Mouse (Mus musculus): ENCODE results near the gene Palld. TPM values are rescaled to one million over a fixed set of nuclear protein-coding genes. Genes with fewer than 3 reads are reported as not detected.

Gene Palld
- 166 and 167 TPM in 2 replicates for polyA plus RNA-seq (2015; fragmentation: Nextera tagmentation; extraction: Ambion mirVana)

- Histone ChIP-seq H3K4me3 (peak within 1 kb of the TSS; percentile 59), H3K27me3 (replicated peaks) (no peaks in the 10 kb centered on the region), H3K4me2 (peak within 1 kb of the TSS; percentile 68), H3K9me3 (no peaks in the 10 kb centered on the region), H3K27ac (replicated peaks) (peak within 1 kb of the TSS; percentile 92), H3K9ac (peak within 1 kb of the TSS; percentile 85), H3K4me1 (peaks cover 26% of the 10 kb centered on the region), H3K36me3 (peaks cover 17% of the 10 kb centered on the region)
- 34% methylated on average over 5 of the region's 5 CpGs for WGBS
- ATAC-seq (ENCODE audit: extremely low read depth, insufficient number of reproducible peaks, low FRiP score, low TSS enrichment), result peak; percentile 66; the same call in 1 of the 2 replicates
Observed at GRCm38 (mm10) chr8:61902521-61902920, at the start of gene Palld. Palld (minus strand) TSS chr8:61902690.

GRCm38 (mm10) chr8:61937576-61937975, 35.1 kb upstream of the Palld start:
- peaks cover 56% of the 10 kb centered on the region for H3K4me1 ChIP-seq
- no peaks in the 10 kb centered on the region for H3K36me3 ChIP-seq

GRCm38 (mm10) chr8:61933243-61933642, 30.8 kb upstream of the Palld start:
- Histone ChIP-seq H3K27ac (replicated peaks) (peak overlapping the region; percentile 78), H3K36me3 (no peaks in the 10 kb centered on the region), H3K4me3 (no peak overlapping the region), H3K4me1 (peaks cover 71% of the 10 kb centered on the region), H3K4me2 (no peak overlapping the region), H3K9ac (no peak overlapping the region), H3K9me3 (no peaks in the 10 kb centered on the region), H3K27me3 (replicated peaks) (no peaks in the 10 kb centered on the region)
- 1% methylated on average over 2 of the region's 2 CpGs for WGBS
- ATAC-seq (ENCODE audit: extremely low read depth, insufficient number of reproducible peaks, low FRiP score, low TSS enrichment), result no peak

More at GRCm38 (mm10) chr8:61937576-61937975, 35.1 kb upstream of the Palld start:
- no peak overlapping the region for H3K9ac ChIP-seq
- 33% methylated on average over 2 of the region's 2 CpGs for WGBS
- peak overlapping the region; percentile 72 for H3K27ac ChIP-seq (replicated peaks)
- no peak; the same call in 1 of the 2 replicates for ATAC-seq (ENCODE audit: extremely low read depth, insufficient number of reproducible peaks, low FRiP score, low TSS enrichment)
- H3K4me3 ChIP-seq, result no peak overlapping the region
- no peaks in the 10 kb centered on the region for H3K9me3 ChIP-seq
- no peak overlapping the region for H3K4me2 ChIP-seq
- no peaks in the 10 kb centered on the region for H3K27me3 ChIP-seq (replicated peaks)

GRCm38 (mm10) chr8:61927777-61928494, 25.4 kb upstream of the Palld start, which contains the start of gene Ddx60:
Ddx60 (plus strand) TSS chr8:61928087.
- no peaks in the 10 kb centered on the region for H3K9me3 ChIP-seq
- H3K4me3 ChIP-seq, result peak within 1 kb of the TSS; percentile 71
- H3K36me3 ChIP-seq, result no peaks in the 10 kb centered on the region
- H3K27ac ChIP-seq (replicated peaks), result peak within 1 kb of the TSS; percentile 92
- H3K27me3 ChIP-seq (replicated peaks), result no peaks in the 10 kb centered on the region
- WGBS, result 7% methylated on average over 22 of the region's 22 CpGs
- H3K4me1 ChIP-seq, result peaks cover 63% of the 10 kb centered on the region
- H3K9ac ChIP-seq, result peak within 1 kb of the TSS; percentile 89
- ATAC-seq (ENCODE audit: extremely low read depth, insufficient number of reproducible peaks, low FRiP score, low TSS enrichment), result peak; percentile 40
- H3K4me2 ChIP-seq, result peak within 1 kb of the TSS; percentile 89

- Histone ChIP-seq H3K27me3 (replicated peaks) (no peaks in the 10 kb centered on the region), H3K4me1 (peaks cover 74% of the 10 kb centered on the region), H3K9ac (no peak overlapping the region), H3K36me3 (no peaks in the 10 kb centered on the region), H3K4me3 (no peak overlapping the region), H3K4me2 (no peak overlapping the region), H3K27ac (replicated peaks) (no peak overlapping the region), H3K9me3 (no peaks in the 10 kb centered on the region)
- 80% methylated on average over 1 of the region's 1 CpGs for WGBS
- no peak for ATAC-seq (ENCODE audit: extremely low read depth, insufficient number of reproducible peaks, low FRiP score, low TSS enrichment)
Observed at GRCm38 (mm10) chr8:61924518-61924917, 22.0 kb upstream of the Palld start.

GRCm38 (mm10) chr8:61921454-61922054, 19.1 kb upstream of the Palld start:
- peak; percentile 14; the same call in 1 of the 2 replicates for ATAC-seq (ENCODE audit: extremely low read depth, insufficient number of reproducible peaks, low FRiP score, low TSS enrichment)
- peak overlapping the region; percentile 47 for H3K4me2 ChIP-seq
- H3K27me3 ChIP-seq (replicated peaks), result no peaks in the 10 kb centered on the region
- no peaks in the 10 kb centered on the region for H3K9me3 ChIP-seq
- H3K4me3 ChIP-seq, result no peak overlapping the region
- peaks cover 62% of the 10 kb centered on the region for H3K4me1 ChIP-seq
- 26% methylated on average over 10 of the region's 10 CpGs for WGBS
- peak overlapping the region; percentile 95 for H3K27ac ChIP-seq (replicated peaks)
- H3K36me3 ChIP-seq, result no peaks in the 10 kb centered on the region
- peak overlapping the region; percentile 47 for H3K9ac ChIP-seq

GRCm38 (mm10) chr8:61920389-61920788, 17.9 kb upstream of the Palld start:
- Histone ChIP-seq H3K4me1 (peaks cover 58% of the 10 kb centered on the region), H3K4me2 (0 out of 2 replicates have a peak overlapping the region, but pooled peaks have one; percentile 0), H3K9ac (peak overlapping the region; percentile 12; the same call in 1 of the 2 replicates), H3K4me3 (no peak overlapping the region), H3K27me3 (replicated peaks) (no peaks in the 10 kb centered on the region), H3K36me3 (no peaks in the 10 kb centered on the region), H3K27ac (replicated peaks) (peak overlapping the region; percentile 95), H3K9me3 (no peaks in the 10 kb centered on the region)
- 62% methylated on average over 7 of the region's 7 CpGs for WGBS
- ATAC-seq (ENCODE audit: extremely low read depth, insufficient number of reproducible peaks, low FRiP score, low TSS enrichment), result no peak

- H3K9me3 ChIP-seq, result no peaks in the 10 kb centered on the region
- no peaks in the 10 kb centered on the region for H3K36me3 ChIP-seq
- H3K27ac ChIP-seq (replicated peaks), result 0 out of 2 replicates have a peak overlapping the region, but pooled peaks have one; percentile 9
- no peak for ATAC-seq (ENCODE audit: extremely low read depth, insufficient number of reproducible peaks, low FRiP score, low TSS enrichment)
- no peaks in the 10 kb centered on the region for H3K27me3 ChIP-seq (replicated peaks)
- WGBS, result 77% methylated on average over 2 of the region's 2 CpGs
- no peak overlapping the region for H3K4me2 ChIP-seq
- H3K4me1 ChIP-seq, result peaks cover 58% of the 10 kb centered on the region
- no peak overlapping the region for H3K9ac ChIP-seq
- no peak overlapping the region for H3K4me3 ChIP-seq
Observed at GRCm38 (mm10) chr8:61919145-61919788, 16.8 kb upstream of the Palld start.

- no peak overlapping the region for H3K27ac ChIP-seq (replicated peaks)
- no peaks in the 10 kb centered on the region for H3K36me3 ChIP-seq
- H3K4me3 ChIP-seq, result no peak overlapping the region
- no peaks in the 10 kb centered on the region for H3K9me3 ChIP-seq
- H3K4me2 ChIP-seq, result no peak overlapping the region
- ATAC-seq (ENCODE audit: extremely low read depth, insufficient number of reproducible peaks, low FRiP score, low TSS enrichment), result no peak
- no peak overlapping the region for H3K9ac ChIP-seq
- peaks cover 46% of the 10 kb centered on the region for H3K4me1 ChIP-seq
- 86% methylated on average over 4 of the region's 4 CpGs for WGBS
- no peaks in the 10 kb centered on the region for H3K27me3 ChIP-seq (replicated peaks)
Observed at GRCm38 (mm10) chr8:61917287-61917686, 14.8 kb upstream of the Palld start.

- Histone ChIP-seq H3K27me3 (replicated peaks) (no peaks in the 10 kb centered on the region), H3K9me3 (no peaks in the 10 kb centered on the region), H3K9ac (no peak overlapping the region), H3K4me1 (peaks cover 44% of the 10 kb centered on the region), H3K36me3 (no peaks in the 10 kb centered on the region), H3K27ac (replicated peaks) (peak overlapping the region; percentile 43), H3K4me2 (no peak overlapping the region), H3K4me3 (no peak overlapping the region)
- WGBS, result 44% methylated on average over 9 of the region's 9 CpGs
- ATAC-seq (ENCODE audit: extremely low read depth, insufficient number of reproducible peaks, low FRiP score, low TSS enrichment), result no peak
Observed at GRCm38 (mm10) chr8:61913957-61914356, 11.5 kb upstream of the Palld start.

- Histone ChIP-seq H3K4me1 (peaks cover 49% of the 10 kb centered on the region), H3K4me2 (no peak overlapping the region), H3K9ac (no peak overlapping the region), H3K9me3 (no peaks in the 10 kb centered on the region), H3K36me3 (no peaks in the 10 kb centered on the region), H3K27me3 (replicated peaks) (no peaks in the 10 kb centered on the region), H3K4me3 (no peak overlapping the region), H3K27ac (replicated peaks) (no peak overlapping the region)
- 77% methylated on average over 5 of the region's 5 CpGs for WGBS
- no peak for ATAC-seq (ENCODE audit: extremely low read depth, insufficient number of reproducible peaks, low FRiP score, low TSS enrichment)
Observed at GRCm38 (mm10) chr8:61912817-61913216, 10.3 kb upstream of the Palld start.

Measured in heart, embryonic 13.5 days (tissue).